In genomic region chr10:78329305-78329704, GRCm38 (mm10) we compare ENCODE assay signal across 19 mouse cellular contexts. TPM values are rescaled to one million over a fixed set of nuclear protein-coding genes. Genes with fewer than 3 reads are reported as not detected.
DNase-seq lines count a peak whose midpoint lies in the region; ATAC-seq and TF ChIP-seq lines count a peak whose summit lies in the region.
"Had no signal": no experiment of that assay in that cellular context is flagged by ENCODE, and none has a peak within 500 bp of the region (broad histone marks: within the 10 kb centered on the region; RNA-seq: fewer than 3 reads in every experiment).

No protein-coding gene starts in this region.

- 62% methylated on average over 5 of the region's 5 CpGs for WGBS in heart, postnatal 0 days
- 73% methylated on average over 5 of the region's 5 CpGs for WGBS in heart, embryonic 10.5 days

- H3K36me3 ChIP-seq in heart, postnatal 0 days (replicated peaks; ENCODE audit: control insufficient read depth, insufficient read depth, low read length), result peaks cover 11% of the 10 kb centered on the region; the same call in 1 of the 2 replicates
- H3K36me3 ChIP-seq in heart, embryonic 10.5 days, result peaks cover 15% of the 10 kb centered on the region; the same call in 1 of the 2 replicates

- TF ChIP-seq CTCF in heart, postnatal 0 days (IDR thresholded peaks at IDR 0.05; ENCODE audit: low read depth), result no peak

- ATAC-seq in heart, postnatal 0 days (ENCODE audit: insufficient read depth, low read depth), result peak; percentile 14
- ATAC-seq: forebrain, embryonic 14.5 days; hindbrain, postnatal 0 days had no signal

- H3K27ac ChIP-seq in heart, postnatal 0 days (ENCODE audit: low read depth), result no peak overlapping the region
- H3K27ac ChIP-seq in heart, embryonic 10.5 days, result no peak overlapping the region
- H3K27ac ChIP-seq: embryonic facial prominence, embryonic 10.5 days; heart, adult 2 months; heart, embryonic 13.5 days; hindbrain, embryonic 13.5 days; hindbrain, postnatal 0 days had no signal

- DNase-seq in adrenal gland, adult 2 months, result peak; percentile 49
- no peak for DNase-seq in adrenal gland, postnatal 4 days (ENCODE audit: low spot score in 2 of 2)
- DNase-seq in heart, postnatal 0 days (ENCODE audit: low spot score), result no peak
- no peak for DNase-seq in heart, embryonic 10.5 days (ENCODE audit: low spot score)
- peak; percentile 82 for DNase-seq in MN1 (ENCODE audit: low spot score)
- no peak for DNase-seq in left cerebral cortex, postnatal 10 days (ENCODE audit: extremely low spot score in 1 of 2, low spot score in 2 of 2)
- no peak for DNase-seq in adipocyte (ENCODE audit: low spot score)
- DNase-seq: adrenal gland, postnatal 25 days; cerebellum, postnatal 10 days; gastrocnemius, postnatal 14 days; heart, adult 2 months; heart, postnatal 10 days; kidney, adult 2 months had no signal

- no peak overlapping the region for H3K4me2 ChIP-seq in heart, postnatal 0 days (ENCODE audit: low read depth, low read length)
- H3K4me2 ChIP-seq: heart, embryonic 13.5 days; hindbrain, embryonic 13.5 days had no signal

- no peak overlapping the region for H3K4me3 ChIP-seq in heart, postnatal 0 days (ENCODE audit: low read depth, low read length)
- no peak overlapping the region for H3K4me3 ChIP-seq in heart, embryonic 10.5 days
- H3K4me3 ChIP-seq: embryonic facial prominence, embryonic 10.5 days; heart, adult 2 months; heart, embryonic 13.5 days; hindbrain, embryonic 13.5 days had no signal

- no peaks in the 10 kb centered on the region for H3K27me3 ChIP-seq in heart, postnatal 0 days (ENCODE audit: control insufficient read depth, insufficient read depth, low read length)
- H3K27me3 ChIP-seq in heart, embryonic 10.5 days (ENCODE audit: insufficient read depth, poor library complexity, severe bottlenecking), result no peaks in the 10 kb centered on the region
- H3K27me3 ChIP-seq: CH12.LX; heart, embryonic 13.5 days; hindbrain, embryonic 13.5 days had no signal

- H3K9ac ChIP-seq in heart, postnatal 0 days (replicated peaks; ENCODE audit: low read depth, low read length), result no peak overlapping the region
- H3K9ac ChIP-seq: heart, embryonic 13.5 days; hindbrain, embryonic 13.5 days had no signal

- intact Hi-C loops in left cerebral cortex, postnatal 10 days (cut with DNase I), result no loop called here

- no peaks in the 10 kb centered on the region for H3K9me3 ChIP-seq in heart, postnatal 0 days (replicated peaks; ENCODE audit: control insufficient read depth, low read length)
- no peaks in the 10 kb centered on the region for H3K9me3 ChIP-seq in heart, embryonic 10.5 days
- H3K9me3 ChIP-seq: embryonic facial prominence, embryonic 10.5 days; heart, embryonic 13.5 days; hindbrain, embryonic 13.5 days had no signal

- H3K4me1 ChIP-seq in heart, postnatal 0 days (ENCODE audit: control insufficient read depth, insufficient read depth), result peaks cover 5% of the 10 kb centered on the region; the same call in 1 of the 2 replicates
- H3K4me1 ChIP-seq in heart, embryonic 10.5 days, result peaks cover 28% of the 10 kb centered on the region; the same call in 1 of the 2 replicates

- no peak for TF ChIP-seq EP300 in heart, postnatal 0 days (IDR thresholded peaks at IDR 0.05; ENCODE audit: low read depth)

RNA-seq across cellular contexts. Expression of gene Agpat3, which starts 23.0 kb away (rescaled TPM):
- total RNA-seq in adrenal gland, adult 2 months (2021), result 100 to 1,000 TPM; 346 to 422 TPM
- 543 and 654 TPM in 2 replicates for polyA plus RNA-seq in adrenal gland, adult 2 months (2012; rRNA removed)
- 100 to 1,000 TPM; 203 to 217 TPM for total RNA-seq in adrenal gland, postnatal 4 days (2021)
- 151 and 164 TPM in 2 replicates for total RNA-seq in heart, postnatal 0 days (2014; rRNA removed; ENCODE audit: low replicate concordance)
- polyA plus RNA-seq in heart, postnatal 0 days (2015; fragmentation: Nextera tagmentation; extraction: Ambion mirVana), result 173 and 182 TPM in 2 replicates
- 43.7 and 44.2 TPM in 2 replicates for polyA plus RNA-seq in heart, embryonic 10.5 days (2016; fragmentation: Nextera tagmentation; extraction: Ambion mirVana)
- total RNA-seq in left cerebral cortex, postnatal 10 days (2021), result 100 to 1,000 TPM; 251 to 263 TPM

Comparison
In these comparisons a context has a peak if more than half of its experiments do, and no peak if none do; other contexts are left out.
1. DNase-seq: peak in adrenal gland, adult 2 months (single experiment) and MN1 (single experiment); none in adrenal gland, postnatal 4 days (0 of 2), heart, postnatal 0 days (single experiment), heart, embryonic 10.5 days (single experiment), left cerebral cortex, postnatal 10 days (0 of 2) and adipocyte (single experiment).